Mouse (Mus musculus) lung, embryonic 16.5 days (tissue): Measurements from ENCODE around the gene Gdap1l1. TPM values are rescaled to one million over a fixed set of nuclear protein-coding genes. Genes with fewer than 3 reads are reported as not detected.

Source experiments
- ATAC-seq: fragments of 200-750 bp; cut with Nextera tagmentation; 2 replicates; pipeline ENCODE4 v1.8.0; 2017; ENCODE audit warnings: low read depth, mild to moderate bottlenecking, moderate library complexity
- H3K27ac ChIP-seq: fragments of 300-500 bp; sonication (generic); 2 replicates; pipeline ENCODE4 v1.5.1; 2014; ENCODE audit warnings: mild to moderate bottlenecking, control low read depth, low read length
- H3K27me3 ChIP-seq: fragments of 300-500 bp; sonication (generic); 2 replicates; pipeline ENCODE4 v1.6.1; 2014; ENCODE audit warnings: low read depth, low read length, mixed read lengths; ENCODE audit not compliant: control insufficient read depth, insufficient read depth
- H3K36me3 ChIP-seq: fragments of 300-500 bp; sonication (generic); 2 replicates; pipeline ENCODE4 v1.6.1; 2014; ENCODE audit warnings: low read length; ENCODE audit not compliant: control insufficient read depth, insufficient read depth
- H3K4me1 ChIP-seq: fragments of 300-500 bp; sonication (generic); replicated peaks from 2 replicates; pipeline ENCODE4 v1.6.1; 2014; ENCODE audit warnings: low read length, mixed read lengths; ENCODE audit not compliant: control insufficient read depth, insufficient read depth
- H3K4me2 ChIP-seq: fragments of 300-500 bp; sonication (generic); 2 replicates; pipeline ENCODE4 v1.6.1; 2014; ENCODE audit warnings: low read depth, low read length, control low read depth
- H3K4me3 ChIP-seq: fragments of 300-500 bp; sonication (generic); 2 replicates; pipeline ENCODE4 v1.5.1; 2014; ENCODE audit warnings: mild to moderate bottlenecking, low read length, control low read depth
- H3K9ac ChIP-seq: fragments of 300-500 bp; sonication (generic); 2 replicates; pipeline ENCODE4 v1.6.1; 2014; ENCODE audit warnings: low read length, control low read depth
- H3K9me3 ChIP-seq: fragments of 300-500 bp; sonication (generic); 2 replicates; pipeline ENCODE4 v1.6.1; 2016; ENCODE audit warnings: low read length; ENCODE audit not compliant: control insufficient read depth
- WGBS: fragments of 180-500 bp; shearing (Covaris S2); extraction: QIAGEN DNeasy Blood & Tissue Kit; methylation state at CpG from one replicate; pipeline ENCODE4 v1.1.7; 2014; 5-methylcytosine and 5-hydroxymethylcytosine counted together
- polyA plus RNA-seq: library from polyadenylated mRNA; unstranded; fragments of >200 nt; fragmentation: Nextera tagmentation; extraction: Ambion mirVana; gene quantifications from 2 replicates; pipeline ENCODE4 v1.2.1, GENCODE M21; 2015

Gene Gdap1l1
- polyA plus RNA-seq, 1 experiment from 2014 or later: 0.92 TPM

- peak; percentile 54 for ATAC-seq
- Histone ChIP-seq H3K4me1 (peaks cover 18% of the 10 kb centered on the region), H3K36me3 (peaks cover 7% of the 10 kb centered on the region), H3K9me3 (no peaks in the 10 kb centered on the region), H3K4me3 (peak overlapping the region; percentile 97), H3K9ac (peak overlapping the region; percentile 93), H3K4me2 (peak overlapping the region; percentile 69), H3K27me3 (no peaks in the 10 kb centered on the region), H3K27ac (peak overlapping the region; percentile 69; the same call in 1 of the 2 replicates)
- under 1% methylated on average over 50 of the region's 50 CpGs for WGBS
Measured at GRCm38 (mm10) chr2:163418841-163419345, 19.4 kb upstream of the Gdap1l1 start.

GRCm38 (mm10) chr2:163419346-163420045 is 18.8 kb upstream of the Gdap1l1 start:
- Histone ChIP-seq H3K9ac (peak overlapping the region; percentile 93), H3K27ac (peak overlapping the region; percentile 71), H3K27me3 (no peaks in the 10 kb centered on the region), H3K36me3 (peaks cover 3% of the 10 kb centered on the region), H3K4me3 (peak overlapping the region; percentile 97), H3K9me3 (no peaks in the 10 kb centered on the region), H3K4me2 (peak overlapping the region; percentile 75), H3K4me1 (peaks cover 18% of the 10 kb centered on the region)
- ATAC-seq: peak; percentile 99
- WGBS: under 1% methylated on average over 63 of the region's 71 CpGs

GRCm38 (mm10) chr2:163420366-163420886 is 17.9 kb upstream of the Gdap1l1 start:
- WGBS: 17% methylated on average over 10 of the region's 10 CpGs
- peak overlapping the region; percentile 75 for H3K4me2 ChIP-seq
- H3K4me1 ChIP-seq: peaks cover 18% of the 10 kb centered on the region
- no peak overlapping the region for H3K27ac ChIP-seq
- no peaks in the 10 kb centered on the region for H3K36me3 ChIP-seq
- peak overlapping the region; percentile 97 for H3K4me3 ChIP-seq
- peak overlapping the region; percentile 78 for H3K9ac ChIP-seq
- ATAC-seq: no peak
- H3K9me3 ChIP-seq: no peaks in the 10 kb centered on the region
- H3K27me3 ChIP-seq: no peaks in the 10 kb centered on the region

- no peak overlapping the region for H3K27ac ChIP-seq
- 76% methylated on average over 9 of the region's 9 CpGs for WGBS
- no peak for ATAC-seq
Measured at GRCm38 (mm10) chr2:163422895-163423660, 15.2 kb upstream of the Gdap1l1 start.

GRCm38 (mm10) chr2:163424597-163424996 is 13.7 kb upstream of the Gdap1l1 start, which contains the start of gene Oser1:
TSS of gene Oser1 (minus strand) at chr2:163424697.
- H3K27ac ChIP-seq: no peak within 1 kb of the TSS
- H3K4me3 ChIP-seq: no peak within 1 kb of the TSS
- peaks cover 8% of the 10 kb centered on the region for H3K4me1 ChIP-seq
- H3K27me3 ChIP-seq: no peaks in the 10 kb centered on the region
- ATAC-seq: no peak
- no peaks in the 10 kb centered on the region for H3K9me3 ChIP-seq
- no peak within 1 kb of the TSS for H3K4me2 ChIP-seq
- WGBS: 72% methylated on average over 6 of the region's 6 CpGs
- H3K9ac ChIP-seq: no peak within 1 kb of the TSS
- H3K36me3 ChIP-seq: no peaks in the 10 kb centered on the region

More at GRCm38 (mm10) chr2:163422895-163423660, 15.2 kb upstream of the Gdap1l1 start:
- Histone ChIP-seq H3K27me3 (no peaks in the 10 kb centered on the region), H3K36me3 (no peaks in the 10 kb centered on the region), H3K4me1 (peaks cover 11% of the 10 kb centered on the region), H3K9me3 (no peaks in the 10 kb centered on the region), H3K9ac (no peak overlapping the region), H3K4me2 (no peak overlapping the region), H3K4me3 (no peak overlapping the region)

- Histone ChIP-seq H3K9me3 (no peaks in the 10 kb centered on the region), H3K36me3 (no peaks in the 10 kb centered on the region), H3K27ac (no peak overlapping the region), H3K9ac (no peak overlapping the region), H3K4me1 (no peaks in the 10 kb centered on the region), H3K4me2 (no peak overlapping the region), H3K4me3 (no peak overlapping the region), H3K27me3 (no peaks in the 10 kb centered on the region)
- WGBS: 25% methylated on average over 4 of the region's 4 CpGs
- ATAC-seq: no peak
Measured at GRCm38 (mm10) chr2:163428346-163429011, 9.8 kb upstream of the Gdap1l1 start.

GRCm38 (mm10) chr2:163431289-163431688 is 7.0 kb upstream of the Gdap1l1 start:
- no peaks in the 10 kb centered on the region for H3K9me3 ChIP-seq
- no peak for ATAC-seq
- H3K36me3 ChIP-seq: no peaks in the 10 kb centered on the region
- no peaks in the 10 kb centered on the region for H3K4me1 ChIP-seq
- no peak overlapping the region for H3K27ac ChIP-seq
- no peak overlapping the region for H3K9ac ChIP-seq
- H3K4me3 ChIP-seq: no peak overlapping the region
- H3K27me3 ChIP-seq: no peaks in the 10 kb centered on the region
- WGBS: 79% methylated on average over 9 of the region's 9 CpGs
- H3K4me2 ChIP-seq: no peak overlapping the region

- no peak overlapping the region for H3K4me2 ChIP-seq
- ATAC-seq: no peak
- WGBS: 9% methylated on average over 4 of the region's 4 CpGs
Measured at GRCm38 (mm10) chr2:163433971-163434370, 4.3 kb upstream of the Gdap1l1 start.

More at GRCm38 (mm10) chr2:163433971-163434370, 4.3 kb upstream of the Gdap1l1 start:
- Histone ChIP-seq H3K4me1 (0 out of 2 replicates have a peak, but pooled peaks cover 2% of the 10 kb centered on the region), H3K9me3 (no peaks in the 10 kb centered on the region), H3K4me3 (no peak overlapping the region), H3K27ac (no peak overlapping the region), H3K27me3 (peaks cover 14% of the 10 kb centered on the region), H3K9ac (no peak overlapping the region), H3K36me3 (no peaks in the 10 kb centered on the region)
